Mouse (Mus musculus) frontal cortex, postnatal 25 days (tissue): ENCODE data around the gene Suds3.

ENCODE experiments used
- DNase-seq, 2 experiments: peaks; one replicate each; pipeline ENCODE4 v3.0.0; 2022; ENCODE audit warnings: low spot score in 2 of 2

The Suds3 gene

GRCm38 (mm10) chr5:117135869-117136268, 20.0 kb upstream of the Suds3 start:
- DNase-seq = no peak

- DNase-seq = no peak
Observed at GRCm38 (mm10) chr5:117134889-117135456, 19.1 kb upstream of the Suds3 start.

GRCm38 (mm10) chr5:117134066-117134888, 18.4 kb upstream of the Suds3 start:
- DNase-seq = no peak

GRCm38 (mm10) chr5:117133446-117134065, 17.6 kb upstream of the Suds3 start:
- no peak for DNase-seq

GRCm38 (mm10) chr5:117130726-117131125, 14.8 kb upstream of the Suds3 start:
- DNase-seq = no peak

DNA sequence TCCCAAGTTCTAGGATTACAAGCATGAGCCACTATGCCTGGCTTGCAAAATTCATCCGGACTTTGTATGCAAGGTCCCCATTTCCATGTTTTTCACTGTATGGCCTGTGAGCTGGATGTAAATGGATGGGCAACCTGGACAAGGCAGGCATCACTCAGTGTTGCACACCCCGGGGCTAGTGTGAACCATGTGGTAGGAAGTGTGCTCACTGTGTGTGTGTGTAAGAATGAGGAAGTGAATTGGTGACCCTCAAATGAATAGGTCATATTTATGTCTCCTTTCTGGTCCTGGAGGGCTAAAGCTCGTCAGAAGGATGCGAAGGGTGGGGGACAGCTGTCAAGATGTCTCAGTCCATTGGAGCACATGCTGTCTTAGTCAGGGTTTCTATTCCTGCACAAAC, 11.1 kb upstream of the Suds3 start:
- DNase-seq = no peak

GRCm38 (mm10) chr5:117125482-117126346, 9.8 kb upstream of the Suds3 start:
- no peak for DNase-seq

GRCm38 (mm10) chr5:117123840-117124239, 7.9 kb upstream of the Suds3 start:
- DNase-seq = no peak

- no peak for DNase-seq
Observed at GRCm38 (mm10) chr5:117123102-117123501, 7.2 kb upstream of the Suds3 start.

GRCm38 (mm10) chr5:117121657-117122056, 5.7 kb upstream of the Suds3 start:
- no peak for DNase-seq

GRCm38 (mm10) chr5:117120489-117121466, 4.9 kb upstream of the Suds3 start:
- no peak for DNase-seq

DNA sequence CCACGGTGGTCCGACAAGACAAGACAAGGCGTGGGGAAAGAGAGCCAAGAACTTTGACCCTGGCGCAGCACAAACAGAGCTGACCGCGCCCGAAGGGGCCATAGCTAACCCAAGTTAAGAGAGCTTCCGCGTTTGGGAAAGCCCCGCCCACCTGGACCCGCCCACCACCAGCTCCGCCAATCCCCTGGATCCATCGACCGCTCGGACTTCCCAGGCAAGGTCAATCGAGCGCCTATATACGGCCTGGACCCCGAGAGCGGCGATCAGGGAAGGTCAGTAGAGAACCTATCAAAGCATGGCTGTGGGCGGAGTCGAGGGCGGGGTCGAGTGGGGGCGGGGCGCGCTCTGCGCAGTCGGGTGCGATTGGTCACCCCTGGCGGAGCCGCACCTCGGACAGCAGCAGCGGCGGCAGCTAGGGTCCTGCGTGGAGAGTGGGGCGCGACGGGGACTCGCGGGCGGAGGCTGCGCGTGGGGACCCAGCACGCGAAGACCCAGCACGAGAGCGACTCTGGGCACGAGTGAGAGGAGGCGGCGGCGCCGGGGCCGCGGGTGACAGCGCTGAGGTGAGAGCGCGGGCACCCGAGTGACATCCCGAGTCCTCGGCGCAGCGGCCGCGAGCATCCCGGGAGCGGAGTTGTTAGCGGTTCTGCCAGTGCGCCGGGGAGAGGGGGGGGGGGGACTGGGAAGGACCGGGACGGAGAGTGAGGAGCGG, 4.0 kb upstream of the Suds3 start, which contains the start of gene Taok3:
Gene Taok3, plus strand, starts transcription at position 353 of the 712 bp plus-strand sequence.
- DNase-seq = peak; percentile 98 to 99

DNA sequence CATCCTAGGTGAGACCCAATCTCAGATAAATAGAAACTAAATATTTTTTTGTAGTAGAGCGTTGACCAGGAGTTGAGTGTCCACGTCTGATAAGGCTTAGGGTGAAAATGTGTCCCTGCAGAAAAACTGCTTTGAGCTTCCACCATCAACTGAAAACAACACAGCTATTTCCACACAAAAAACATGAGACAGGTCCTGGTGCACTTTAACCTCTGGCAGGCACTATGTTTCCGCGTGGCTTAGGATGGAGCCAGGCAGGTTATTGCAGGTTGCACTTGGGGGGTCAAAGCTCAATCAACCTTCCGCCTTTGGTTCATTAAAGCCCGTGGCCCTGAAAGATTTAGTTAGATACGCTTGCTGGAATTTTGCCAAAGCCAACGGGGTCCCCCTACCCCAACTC, 2.9 kb upstream of the Suds3 start:
- DNase-seq = no peak

DNA sequence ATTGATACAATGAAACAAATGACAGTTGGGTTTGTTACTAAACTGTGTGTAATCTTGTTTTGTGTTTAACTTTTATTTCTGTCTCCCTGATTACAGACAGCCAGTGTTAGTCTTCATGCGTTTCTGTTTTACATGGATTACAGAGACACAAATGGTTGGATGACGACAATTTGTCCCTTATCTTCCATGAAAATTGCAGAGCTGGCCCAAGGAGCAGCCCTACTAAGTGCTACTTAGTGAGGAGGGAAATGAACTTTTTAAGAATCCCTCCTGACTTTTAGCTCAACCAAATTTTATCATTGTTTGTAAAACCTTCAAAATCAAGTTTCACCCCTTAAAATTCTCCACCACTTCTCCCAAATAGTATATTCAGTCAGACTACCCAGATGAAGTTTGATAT, 2.3 kb upstream of the Suds3 start:
- no peak for DNase-seq

DNA sequence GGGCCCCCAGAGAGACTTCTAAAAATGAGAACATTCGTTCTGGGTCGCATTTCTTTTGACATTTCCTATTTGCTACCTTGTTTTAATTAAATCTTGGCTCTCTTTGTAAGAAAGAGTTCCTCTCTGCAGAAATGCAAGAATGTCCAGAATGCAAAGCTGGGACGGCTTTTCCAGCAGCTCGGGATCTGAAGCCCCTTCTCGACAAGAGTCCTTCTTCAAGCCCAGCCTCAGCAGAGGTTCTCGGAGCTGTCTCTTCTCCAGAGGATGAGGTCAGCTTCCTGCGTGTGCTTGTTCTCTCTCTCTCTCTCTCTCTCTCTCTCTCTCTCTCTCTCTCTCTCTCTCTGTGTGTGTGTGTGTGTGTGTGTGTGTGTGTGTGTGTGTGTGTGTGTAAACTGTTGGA, 1.8 kb upstream of the Suds3 start:
- no peak for DNase-seq

DNA sequence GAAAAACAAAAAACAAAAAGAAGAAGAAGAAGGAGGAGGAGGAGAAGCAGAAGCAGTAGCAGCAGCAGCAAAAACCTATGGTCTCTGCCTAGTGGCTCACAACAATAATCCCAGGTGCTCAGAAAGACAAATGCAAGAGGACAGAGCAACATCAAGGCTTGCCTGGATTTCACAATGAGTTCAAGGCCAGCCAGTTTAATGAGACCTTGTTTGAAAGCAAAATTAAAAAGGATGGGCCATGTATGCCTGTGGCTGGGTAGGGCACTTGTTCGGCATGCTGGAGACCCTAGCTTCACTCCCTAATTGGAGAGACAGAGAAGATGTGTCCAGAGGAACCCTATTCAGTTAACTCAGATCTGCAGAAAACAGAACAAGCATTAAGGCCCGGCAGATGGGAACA, 1.3 kb upstream of the Suds3 start:
- DNase-seq = no peak

DNA sequence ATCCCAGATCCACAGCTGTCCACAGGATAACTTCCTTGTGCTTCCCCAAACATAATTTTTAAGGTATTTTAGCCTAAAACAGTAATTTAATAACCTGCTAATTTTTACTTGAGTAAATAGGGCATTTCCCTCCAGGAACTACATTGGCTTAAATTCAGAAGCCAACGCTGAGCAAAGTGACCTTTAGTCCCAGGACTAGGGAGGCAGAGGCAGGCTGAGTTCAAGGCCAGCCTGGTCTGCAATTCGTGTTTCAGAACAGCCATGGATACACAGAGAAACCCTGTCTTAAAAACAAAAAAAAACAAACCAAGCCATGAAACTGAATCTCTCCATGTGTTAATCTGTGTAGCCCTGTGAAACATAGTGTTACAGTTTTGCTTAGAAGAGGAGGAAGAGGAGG, 747 bp upstream of the Suds3 start:
- DNase-seq = no peak

DNA sequence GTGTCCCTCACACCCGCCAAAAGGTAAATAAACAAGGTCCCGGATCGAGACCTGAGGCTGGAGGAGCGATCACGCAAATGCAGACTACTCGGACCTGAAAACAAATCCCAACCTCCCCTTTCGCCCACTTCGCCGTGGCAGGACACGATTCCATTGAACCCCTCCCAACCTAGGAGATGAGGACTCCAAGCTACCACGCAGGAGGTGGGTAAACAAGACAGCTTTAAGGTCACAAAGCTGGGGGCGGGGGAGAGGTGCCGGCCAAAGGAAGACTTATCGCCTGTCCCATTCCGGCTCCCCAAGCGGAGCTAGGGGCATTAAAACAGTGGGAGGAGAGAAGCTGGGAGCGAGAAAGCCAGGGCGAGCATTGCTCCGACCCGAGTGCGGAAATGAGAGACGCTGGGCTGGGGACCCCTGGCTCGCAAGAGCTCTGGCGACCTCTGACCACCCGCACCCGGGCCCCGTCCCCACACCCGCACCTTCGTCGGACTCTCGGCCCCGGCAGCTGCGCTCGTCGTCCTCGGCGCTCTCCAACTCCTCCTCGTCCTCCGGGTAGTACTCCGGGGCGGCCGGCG, 633 bp downstream of the Suds3 start:
- DNase-seq = peak in 1 of 2 experiments; percentile 29

- no peak for DNase-seq
Observed at GRCm38 (mm10) chr5:117114581-117115192, 1.2 kb downstream of the Suds3 start.
